Mouse (Mus musculus) spleen, postnatal 0 days (tissue): ENCODE measurements around the gene Atp8b4. TPM values are rescaled to one million over a fixed set of nuclear protein-coding genes. Genes with fewer than 3 reads are reported as not detected.

Experiments
- polyA plus RNA-seq: library from polyadenylated mRNA; unstranded; fragments of >200 nt; fragmentation: Nextera tagmentation; extraction: Ambion mirVana; gene quantifications from 2 replicates; pipeline ENCODE4 v1.2.1, GENCODE M21; 2015

Atp8b4 gene
- polyA plus RNA-seq = 11.9 and 15.2 TPM in 2 replicates

DNA sequence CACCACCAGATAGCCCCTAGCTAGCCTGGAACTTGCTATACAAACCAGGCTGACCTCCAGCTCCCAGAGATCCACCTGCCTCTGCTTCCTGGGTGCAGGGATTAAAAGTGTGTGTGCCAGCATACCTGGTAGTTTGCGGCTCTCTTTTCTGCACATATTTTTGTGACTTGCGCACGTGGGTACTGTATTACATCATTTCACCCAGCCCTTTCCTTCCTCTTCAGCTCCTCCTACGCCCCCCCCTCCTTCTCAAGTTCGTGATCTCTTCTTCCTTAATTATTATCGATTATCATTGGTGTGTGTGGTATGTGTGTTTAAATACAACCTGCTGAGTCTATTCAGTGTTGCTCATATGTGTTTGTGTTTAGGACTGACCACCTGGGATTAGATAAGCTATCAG lies at the start of gene Atp8b4:
Atp8b4 (minus strand) TSS at position 154 of the 400 bp plus-strand sequence.

Other genes with a start within 250 kb of the Atp8b4 start
- gene Slc27a2, start 51.7 kb upstream of the Atp8b4 start, polyA plus RNA-seq = 0.34 and 0.35 TPM in 2 replicates
- gene Hdc, start 118.6 kb upstream of the Atp8b4 start, polyA plus RNA-seq = 43.7 and 79.1 TPM in 2 replicates
- gene Gabpb1, start 175.7 kb upstream of the Atp8b4 start, polyA plus RNA-seq = 24.8 and 26.1 TPM in 2 replicates
- gene Usp8, start 206.7 kb upstream of the Atp8b4 start, polyA plus RNA-seq = 16.8 and 18.1 TPM in 2 replicates